Mouse (Mus musculus) bone marrow macrophage, adult 2 months (primary cell): ENCODE measurements around the gene Fbxw14.

Experiments
- CTCF ChIP-seq: IDR thresholded peaks from 2 replicates; pipeline ENCODE4 v1.5.1; 2012; ENCODE audit warnings: low read depth, mild to moderate bottlenecking, low read length, moderate library complexity
- POLR2A ChIP-seq: IDR thresholded peaks from 2 replicates; pipeline ENCODE4 v1.6.1; 2012; ENCODE audit warnings: mild to moderate bottlenecking, low read depth, low read length, borderline replicate concordance

DNA sequence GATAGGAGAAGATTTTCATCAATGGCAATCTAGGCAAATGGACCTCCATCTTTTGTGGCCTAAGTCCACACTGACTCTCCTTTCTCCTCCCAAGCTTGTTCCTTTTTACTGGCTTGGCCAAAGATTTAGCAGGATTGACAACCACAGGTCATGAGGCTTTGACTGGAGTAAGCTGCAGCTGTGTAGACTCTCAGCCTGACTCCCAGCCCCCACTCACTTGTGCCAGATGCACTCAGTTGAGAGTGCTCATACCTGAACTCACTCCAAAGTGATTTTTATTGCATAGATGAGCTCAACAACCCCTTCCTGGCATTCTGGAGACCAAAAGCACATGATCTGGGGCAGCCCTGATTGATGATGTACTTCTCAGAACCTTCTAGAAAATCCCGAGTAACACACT lies 52.8 kb downstream of the Fbxw14 start, which contains the start of gene Fbxw20:
- TF ChIP-seq CTCF (no peak), POLR2A (no peak)
